Mouse (Mus musculus) MN1 (cell line): ENCODE measurements around the gene Ccdc92.
A peak's percentile ranks its signal among the peaks of the same experiment; 100 is the strongest.

Experiments used
- DNase-seq: peaks from one replicate; pipeline ENCODE4 v3.0.0-alpha.2; 2016; ENCODE audit warnings: low spot score

Gene Ccdc92

DNA sequence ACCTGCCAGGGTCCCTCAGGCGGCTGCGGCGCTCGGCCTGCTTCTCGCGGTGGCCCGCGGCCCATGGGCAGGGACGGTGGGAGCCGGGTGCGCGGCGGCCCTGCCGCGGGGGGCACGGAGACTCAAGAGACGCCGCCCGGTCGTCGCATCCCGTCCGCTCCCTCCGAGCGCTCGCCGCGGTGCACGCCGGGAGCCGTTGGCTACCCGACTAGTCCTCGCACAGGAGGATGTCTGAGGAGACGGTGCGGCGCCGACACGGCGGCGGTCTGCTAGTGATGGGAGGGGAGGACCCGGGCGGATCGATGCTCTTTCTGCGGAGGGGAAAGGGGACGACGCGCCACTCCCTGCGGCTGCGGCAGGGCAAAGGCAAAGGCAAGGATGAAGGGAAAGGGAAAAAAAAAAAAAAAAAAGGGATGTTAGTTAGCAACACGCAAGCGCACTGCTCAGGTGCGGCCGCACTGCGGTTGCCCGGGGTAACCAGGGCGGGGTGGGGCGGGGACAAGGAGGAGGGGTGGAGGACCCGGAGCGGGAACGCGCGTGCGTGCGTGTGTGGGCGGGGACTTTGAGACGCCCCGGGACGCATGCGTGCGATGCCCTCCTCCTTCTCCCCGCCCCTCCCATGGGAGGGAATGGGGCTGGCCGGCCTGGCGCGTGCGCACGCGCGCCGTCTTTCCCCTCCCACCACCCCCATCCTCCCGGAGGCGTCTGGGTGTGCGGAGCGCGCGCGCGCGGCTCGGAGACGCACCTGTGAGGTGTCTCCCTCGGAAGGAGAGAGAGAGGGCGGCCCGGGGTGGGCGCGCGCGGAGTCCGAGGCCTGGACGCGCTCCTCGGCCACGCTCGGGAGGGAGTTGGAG is at the start of gene Ccdc92, which contains the start of gene Zfp664:
Gene Ccdc92 (minus strand): TSS at position 412 of the 854 bp plus-strand sequence.
Gene Zfp664 (plus strand): TSS at position 679 of the 854 bp plus-strand sequence.
- DNase-seq: peak; percentile 98

DNA sequence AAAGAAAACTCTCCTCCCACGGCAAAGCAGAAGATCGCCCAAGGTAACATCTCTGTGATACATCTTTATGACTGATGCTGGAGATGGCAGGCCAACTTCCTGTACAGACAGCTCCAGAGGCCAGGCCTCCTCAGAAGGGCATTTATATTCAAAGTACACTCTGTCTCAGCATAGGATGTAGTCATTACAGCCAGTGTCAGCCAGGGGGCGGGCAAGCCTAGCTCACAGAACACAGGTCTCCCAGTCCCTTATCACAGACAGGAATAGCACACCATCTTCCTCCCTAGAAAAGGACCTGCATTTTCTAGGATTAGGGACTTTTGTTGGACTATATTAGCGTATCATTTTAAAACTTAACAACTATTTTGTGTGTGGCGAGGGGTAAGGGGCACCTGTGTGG is 46.6 kb upstream of the Ccdc92 start:
- peak; percentile 73 for DNase-seq

DNA sequence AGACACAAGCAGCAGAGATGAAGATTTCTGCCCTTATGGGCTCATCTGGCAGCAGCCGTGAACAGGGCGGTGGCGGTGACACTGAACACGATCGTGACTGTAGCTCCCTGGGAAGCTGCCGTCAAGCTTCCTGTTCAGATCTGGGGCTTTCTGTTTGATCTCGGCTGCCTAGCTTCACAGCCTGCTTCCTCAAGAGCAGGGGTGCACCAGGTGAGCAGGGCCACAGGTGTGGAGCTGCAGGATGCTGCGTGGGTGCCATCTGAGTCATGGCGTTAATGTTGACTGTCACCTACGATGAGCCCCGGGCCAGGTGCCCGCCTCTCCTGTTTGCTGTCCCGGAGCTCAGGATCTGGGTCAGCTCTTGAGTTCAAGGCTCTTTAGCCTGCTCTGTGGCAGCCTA is 44.7 kb upstream of the Ccdc92 start:
- DNase-seq: no peak

DNA sequence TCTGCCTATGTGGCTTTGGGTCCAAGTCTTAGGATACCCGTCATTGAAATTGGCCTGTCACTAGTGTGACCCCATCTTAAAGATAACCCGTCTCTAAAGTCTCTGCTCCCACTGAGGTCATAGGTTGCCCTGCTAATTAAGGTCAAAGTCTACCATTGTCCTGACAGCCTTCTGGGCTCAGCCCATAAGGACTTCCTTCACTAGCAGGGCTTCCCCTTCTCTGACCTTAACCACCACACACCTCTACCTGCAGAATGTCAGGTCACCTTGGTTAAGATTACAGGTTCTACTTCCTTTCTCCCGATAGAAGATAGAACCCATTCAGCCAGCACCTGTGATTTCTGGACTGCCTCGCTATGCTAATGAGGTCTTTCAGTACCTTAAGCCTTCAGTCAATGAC is 41.6 kb upstream of the Ccdc92 start:
- no peak for DNase-seq

DNA sequence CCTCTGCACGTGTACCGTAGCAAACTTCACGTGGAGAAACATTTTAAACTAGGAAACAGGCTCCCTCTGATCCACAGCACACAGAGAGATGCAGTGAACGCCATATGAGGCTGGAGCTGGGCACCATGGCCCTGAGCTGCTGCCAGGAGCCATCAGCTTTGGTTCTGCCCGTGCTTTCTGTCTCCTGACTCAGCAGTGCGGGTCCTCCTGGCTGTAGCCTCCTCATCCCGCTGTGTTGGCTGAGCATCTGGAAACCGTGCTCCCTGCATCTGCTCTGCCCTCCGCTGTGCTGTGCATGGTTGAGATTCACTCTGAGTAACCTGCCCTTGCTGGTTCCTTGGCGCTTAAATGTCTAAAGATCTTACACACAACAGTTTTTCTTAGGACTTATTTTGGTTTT is 40.0 kb upstream of the Ccdc92 start:
- DNase-seq: no peak

DNA sequence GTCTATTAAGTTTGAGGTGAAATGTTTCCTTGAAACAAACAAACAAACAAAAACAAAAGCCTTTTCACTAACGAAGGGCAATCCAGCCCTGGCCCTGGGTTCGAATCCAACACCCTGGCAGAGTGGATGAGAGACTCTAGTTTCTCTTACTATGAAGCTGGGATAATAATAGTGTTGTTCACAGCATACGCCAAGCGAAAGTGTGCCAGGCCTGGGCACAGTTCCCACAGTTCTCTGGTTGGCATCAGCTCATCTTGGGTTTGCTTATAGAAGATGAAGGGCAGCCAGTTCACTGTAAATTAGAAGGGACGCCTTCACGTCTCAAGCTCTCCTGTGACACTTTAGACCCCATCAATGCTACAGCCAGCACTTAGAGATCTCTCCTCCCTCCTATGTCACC is 39.5 kb upstream of the Ccdc92 start:
- no peak for DNase-seq

DNA sequence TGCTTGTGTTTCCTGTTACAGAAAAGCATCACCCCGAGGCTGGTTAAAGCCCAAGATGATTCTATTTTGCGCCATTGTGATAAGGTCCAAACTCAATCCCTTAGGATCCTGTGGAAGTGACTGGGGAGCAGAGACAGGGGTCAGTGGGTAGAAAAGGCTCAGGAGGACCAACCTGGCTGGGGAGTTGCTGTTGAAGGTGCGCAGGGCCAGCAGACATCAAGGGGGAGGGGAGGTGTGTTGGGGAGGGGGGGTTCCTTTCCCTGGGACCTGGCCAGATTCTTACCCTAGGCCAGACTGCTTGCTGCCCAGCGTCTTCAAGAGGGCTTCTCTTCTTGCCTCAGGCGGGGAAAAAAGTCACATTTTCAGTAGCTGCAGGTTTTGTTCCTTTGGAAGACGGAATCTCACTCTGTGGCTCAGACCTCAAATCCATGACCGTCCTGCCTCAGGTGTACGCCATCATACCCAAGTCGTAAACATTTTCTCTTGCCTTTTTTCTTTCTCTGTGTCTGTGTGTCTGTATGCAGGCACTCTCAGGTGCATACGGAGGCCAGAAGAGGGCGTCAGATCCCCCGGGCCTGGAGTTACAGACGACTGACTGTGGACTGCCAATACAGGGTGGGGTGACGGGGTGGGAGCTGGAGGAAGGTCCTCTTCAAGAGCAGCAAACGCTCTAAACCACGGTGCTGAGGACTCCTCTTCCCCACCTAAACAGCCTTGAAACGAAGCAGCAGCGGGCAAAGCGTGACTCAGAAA is 38.7 kb upstream of the Ccdc92 start:
- DNase-seq: no peak

DNA sequence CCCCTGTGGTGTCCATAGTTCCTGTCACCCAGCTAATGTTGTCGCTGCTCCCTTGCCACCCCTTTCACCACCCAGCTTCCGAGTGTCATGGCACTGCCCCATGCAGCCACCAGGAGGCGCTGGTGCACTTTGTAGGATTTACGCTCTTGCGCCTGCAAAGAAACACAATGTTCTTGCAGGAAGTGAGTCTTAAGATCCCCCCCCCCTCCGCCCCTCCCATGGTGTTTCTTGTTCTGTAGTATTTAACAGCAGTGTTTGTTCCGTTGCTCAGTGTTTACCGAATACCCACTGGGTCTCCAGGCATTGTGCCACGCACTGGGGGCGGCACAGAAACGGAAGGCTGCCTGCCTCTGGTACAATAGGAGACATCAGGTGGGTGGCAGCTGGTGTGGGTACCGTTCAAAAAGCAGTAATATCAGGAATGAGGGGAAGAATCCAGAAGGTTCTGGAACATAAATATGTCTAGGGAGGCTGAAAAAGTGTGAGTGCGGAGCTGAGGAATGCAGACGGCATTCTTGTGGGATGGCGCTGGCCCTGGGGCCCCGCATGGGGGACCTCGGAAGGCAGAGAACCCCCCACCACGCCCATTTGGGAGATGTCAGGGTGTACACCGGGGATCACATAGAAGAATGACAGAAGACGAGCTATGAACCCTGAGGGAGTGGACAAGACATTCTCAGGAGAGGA is 37.9 kb upstream of the Ccdc92 start:
- peak; percentile 76 for DNase-seq

DNA sequence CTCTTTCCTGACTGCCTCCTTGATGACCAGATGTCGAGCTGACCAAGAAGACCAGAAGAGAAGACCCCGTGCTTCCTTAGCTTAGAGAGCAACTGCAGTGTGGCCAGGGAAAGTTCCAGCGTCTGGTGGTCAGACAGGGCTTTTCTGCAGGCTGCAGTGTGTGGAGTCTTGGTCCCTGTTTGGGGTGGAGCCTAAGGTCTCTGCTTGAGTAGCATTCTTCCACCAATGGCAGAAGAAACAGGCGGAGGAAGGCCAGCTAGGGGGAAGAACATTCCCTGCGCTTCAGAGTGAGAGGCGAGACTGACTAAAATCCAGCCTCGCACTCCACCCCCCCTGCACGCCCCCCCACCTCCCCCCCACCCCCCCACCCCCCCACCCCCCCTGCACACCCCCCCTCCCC is 33.9 kb upstream of the Ccdc92 start:
- no peak for DNase-seq

DNA sequence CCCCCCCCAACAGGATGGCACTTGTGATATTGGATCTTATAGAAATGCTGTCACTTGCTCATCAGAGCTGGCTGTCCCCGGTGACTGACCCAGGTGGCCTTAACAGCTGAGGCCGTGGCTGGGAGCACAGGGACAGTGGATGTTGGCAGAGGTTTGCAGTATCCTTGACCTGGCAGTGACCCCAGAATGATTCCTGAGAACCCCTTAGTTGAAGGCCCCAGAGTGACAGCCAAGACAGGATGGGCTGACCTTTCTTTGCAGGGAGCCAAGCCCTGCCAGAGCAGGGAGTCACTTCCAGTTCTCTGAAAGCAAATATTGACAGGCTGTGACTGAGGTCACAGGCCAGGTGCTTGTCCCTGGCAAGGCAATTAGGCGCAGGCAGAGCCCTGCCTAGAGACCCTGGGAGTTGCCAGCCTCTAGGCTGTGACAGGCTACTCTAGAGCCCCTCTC is 29.7 kb upstream of the Ccdc92 start:
- DNase-seq: no peak

DNA sequence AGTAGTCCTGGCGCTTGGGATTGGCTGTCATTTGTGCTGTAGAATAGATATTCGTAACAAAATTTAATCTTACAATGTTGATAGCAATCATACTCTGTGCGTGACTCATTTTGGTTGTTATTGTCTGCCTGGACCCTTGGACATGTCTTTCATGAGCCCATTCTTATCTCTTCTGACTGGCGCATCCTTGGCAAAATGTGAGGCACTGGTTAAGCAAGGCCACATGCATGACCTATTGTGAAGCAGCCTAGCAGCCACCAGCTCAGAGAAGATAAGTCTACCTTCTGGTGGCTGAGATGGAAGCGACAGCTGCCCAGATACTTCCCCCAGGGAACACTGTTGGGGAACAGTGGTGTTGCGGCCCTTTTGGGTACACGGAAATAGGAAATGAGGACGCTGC is 26.4 kb upstream of the Ccdc92 start:
- DNase-seq: no peak

DNA sequence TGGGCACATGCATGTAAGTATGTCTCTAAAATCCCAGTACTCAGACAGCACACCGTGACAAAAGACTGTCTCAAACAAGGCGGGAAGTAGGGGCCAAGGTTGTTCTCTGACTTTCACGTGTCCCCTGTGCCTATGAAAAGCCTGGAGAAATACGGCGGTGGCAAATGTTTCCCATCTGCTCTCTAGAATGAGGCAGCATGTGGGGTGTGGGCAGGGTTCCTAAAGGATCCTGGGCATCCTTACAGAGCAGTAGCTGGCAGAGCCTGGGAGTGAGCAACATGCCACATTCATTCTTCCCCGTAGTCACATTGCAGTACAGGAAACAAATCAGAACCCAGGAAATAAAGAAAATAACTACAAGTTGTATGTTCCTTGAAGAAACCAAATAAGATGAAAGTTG is 21.7 kb upstream of the Ccdc92 start:
- DNase-seq: no peak

DNA sequence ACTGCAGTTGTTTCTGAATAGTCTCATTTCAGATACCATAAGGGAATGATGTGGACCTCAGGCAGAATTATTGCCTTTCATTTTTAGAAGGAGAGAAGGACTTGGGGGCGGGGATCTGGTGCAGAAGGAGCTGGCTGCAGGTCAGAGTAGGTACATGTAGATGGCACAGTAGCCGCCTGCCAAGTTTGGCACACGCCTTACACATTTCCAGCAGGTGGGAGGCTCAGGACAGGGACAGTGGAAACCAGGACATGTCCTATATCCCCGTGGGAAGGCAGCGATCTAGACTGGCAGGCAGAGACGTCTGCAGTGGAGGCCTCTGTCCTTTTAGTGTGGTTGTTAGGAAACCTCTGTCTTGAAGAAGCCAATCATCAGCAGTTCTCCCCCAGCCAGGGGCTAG is 17.6 kb upstream of the Ccdc92 start:
- DNase-seq: no peak

DNA sequence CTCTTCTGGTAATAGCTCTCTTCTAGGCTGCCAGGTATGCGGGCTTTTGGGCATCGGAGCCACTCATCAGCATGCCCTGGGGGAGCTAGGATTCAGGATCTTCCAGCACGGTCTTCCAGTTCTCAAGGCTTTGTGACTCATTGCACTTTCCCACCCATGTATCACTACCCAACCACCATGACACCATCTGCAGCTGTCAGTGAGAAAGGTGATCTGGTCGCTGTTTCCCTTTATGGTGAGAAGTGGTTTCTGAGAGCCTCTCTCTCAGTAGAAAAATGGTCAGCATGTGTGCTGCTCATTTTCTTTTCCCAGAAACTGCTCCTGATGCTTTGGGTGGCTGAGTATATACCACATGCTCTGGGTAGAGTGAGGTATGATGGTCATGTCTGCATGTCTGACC is 17.0 kb upstream of the Ccdc92 start:
- no peak for DNase-seq

DNA sequence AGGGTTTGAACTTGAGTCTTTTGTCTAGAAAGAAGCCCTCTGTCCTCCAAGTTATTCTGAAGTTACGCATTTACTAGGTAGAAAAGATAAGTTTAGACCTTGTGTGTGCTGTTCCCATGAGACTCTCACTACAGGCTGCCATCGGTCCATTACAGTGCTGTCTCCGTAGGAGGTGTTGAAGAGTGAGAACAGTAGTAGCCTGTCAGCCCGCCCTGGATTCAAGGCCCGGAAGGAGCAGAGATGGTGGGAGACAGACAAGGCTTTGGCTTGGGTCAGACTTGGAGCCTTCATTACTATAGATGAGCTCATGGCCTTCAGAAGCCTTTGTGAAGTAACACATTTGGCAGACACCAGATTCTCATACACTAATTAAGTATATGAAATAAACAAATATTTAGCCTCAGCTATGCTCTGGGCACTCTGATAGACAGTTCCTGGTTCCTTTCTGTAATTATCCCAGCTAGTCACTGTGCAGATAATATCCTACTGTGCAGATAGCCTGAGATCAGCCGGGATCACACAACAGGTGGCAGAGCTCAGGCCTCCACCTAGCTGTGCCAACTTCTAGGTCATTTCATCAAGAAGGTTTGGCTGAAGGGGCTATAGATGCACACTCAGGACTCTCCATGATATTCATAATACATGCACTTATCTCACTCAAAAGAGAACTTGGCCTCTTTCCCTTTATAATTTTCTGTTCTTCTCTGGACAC is 11.8 kb upstream of the Ccdc92 start:
- no peak for DNase-seq

DNA sequence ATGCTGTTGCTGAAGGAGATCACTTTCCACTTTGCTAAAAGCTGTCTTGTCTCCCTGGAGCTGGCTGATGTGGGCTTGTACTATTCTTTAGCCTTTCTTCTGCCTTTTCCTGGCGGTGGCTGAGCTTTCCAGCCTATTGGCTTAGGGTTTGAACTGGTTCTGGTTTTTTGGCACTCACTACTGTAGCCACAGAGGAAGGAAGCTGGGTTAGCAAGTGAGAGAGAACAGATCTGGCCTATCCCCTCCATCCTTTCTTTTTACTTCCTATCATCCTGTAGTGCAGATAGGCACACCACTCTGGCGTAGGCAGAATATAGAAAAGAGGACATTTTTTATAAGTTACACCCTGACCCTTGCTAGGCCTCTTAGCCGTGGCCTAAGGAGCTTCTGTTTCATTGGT is 10.9 kb upstream of the Ccdc92 start:
- no peak for DNase-seq

DNA sequence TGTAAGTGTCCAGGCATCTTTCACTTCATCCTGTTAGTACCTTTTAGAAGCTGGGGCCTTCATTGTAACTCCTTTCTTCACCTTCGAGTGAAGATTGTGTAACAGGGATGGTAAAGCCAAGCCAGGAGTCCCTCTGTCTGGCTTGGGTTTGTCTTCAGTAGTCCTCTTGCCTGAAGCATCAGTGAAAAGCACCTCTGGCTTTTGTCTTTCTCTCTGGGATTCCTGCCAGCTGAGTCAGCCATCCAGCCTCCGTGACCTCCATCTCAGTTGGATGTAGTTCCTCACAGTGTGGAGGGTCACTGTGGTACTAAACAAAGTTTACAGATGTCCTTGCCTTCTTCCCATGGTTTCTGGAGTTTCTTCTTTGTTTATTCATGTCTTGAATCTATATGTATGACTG is 9.8 kb upstream of the Ccdc92 start:
- peak; percentile 73 for DNase-seq

DNA sequence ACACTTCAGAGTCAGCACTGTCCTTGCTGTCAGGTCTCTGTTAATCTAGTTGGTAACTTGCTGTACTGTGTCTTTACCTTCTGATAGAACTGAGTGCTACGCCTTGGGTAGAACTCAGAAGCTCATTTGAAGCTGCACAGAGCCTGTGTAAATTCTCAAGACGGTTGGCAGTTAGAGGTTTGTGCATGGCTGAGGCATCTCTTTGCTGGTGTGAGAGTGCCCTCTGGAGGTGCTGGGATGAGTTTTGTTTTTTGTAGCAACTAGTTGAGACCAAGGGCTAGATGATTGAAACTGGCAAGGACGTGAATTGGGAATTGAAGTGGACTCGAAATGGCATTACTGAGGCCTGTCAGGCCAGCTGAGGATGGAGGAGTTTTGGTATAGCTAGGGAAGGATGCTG is 6.8 kb upstream of the Ccdc92 start:
- DNase-seq: peak; percentile 73

DNA sequence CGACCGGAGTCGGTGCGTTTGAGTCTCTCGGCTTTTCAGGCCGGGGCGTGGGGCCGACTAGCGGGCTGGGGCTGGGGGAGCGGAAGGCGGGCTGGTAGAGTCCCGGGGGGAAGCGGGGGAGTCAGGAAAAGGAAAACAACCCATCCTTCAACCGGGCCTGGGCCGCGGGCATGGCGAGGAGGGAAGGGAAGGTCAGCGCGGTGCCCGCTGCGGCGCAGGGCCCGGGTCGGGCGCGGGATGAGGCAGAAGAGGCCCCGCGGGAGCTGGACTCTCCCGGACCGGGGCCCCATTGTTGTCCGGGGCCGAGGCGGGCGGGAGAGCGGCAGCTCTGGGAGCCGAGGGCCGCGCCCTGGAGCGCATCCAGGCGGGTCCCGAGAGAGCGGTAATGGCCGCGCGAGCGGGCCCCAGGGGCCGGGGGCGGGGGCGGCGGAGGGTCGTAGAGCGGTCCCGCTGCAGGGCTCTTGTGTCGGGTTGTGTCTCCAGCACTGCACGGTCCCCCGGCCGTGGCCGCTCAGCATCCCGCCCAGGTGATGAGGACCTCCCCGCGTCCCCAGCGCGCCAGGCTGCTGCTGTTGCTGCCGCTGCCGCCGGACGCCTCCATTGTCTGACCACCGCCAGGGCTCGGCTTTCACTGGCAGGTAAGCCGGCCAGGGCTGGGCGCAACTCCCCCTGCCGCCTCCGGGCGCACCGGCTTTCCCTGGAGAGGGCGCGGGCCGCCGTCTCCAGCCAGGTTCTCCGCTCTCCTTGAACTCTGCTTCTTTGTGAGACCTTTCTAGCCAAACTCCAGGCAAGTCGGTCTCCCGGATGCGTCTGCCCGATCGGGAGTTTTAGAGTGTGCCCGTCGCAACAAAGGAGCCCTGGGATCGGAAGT is 882 bp upstream of the Ccdc92 start:
- DNase-seq: peak; percentile 61

DNA sequence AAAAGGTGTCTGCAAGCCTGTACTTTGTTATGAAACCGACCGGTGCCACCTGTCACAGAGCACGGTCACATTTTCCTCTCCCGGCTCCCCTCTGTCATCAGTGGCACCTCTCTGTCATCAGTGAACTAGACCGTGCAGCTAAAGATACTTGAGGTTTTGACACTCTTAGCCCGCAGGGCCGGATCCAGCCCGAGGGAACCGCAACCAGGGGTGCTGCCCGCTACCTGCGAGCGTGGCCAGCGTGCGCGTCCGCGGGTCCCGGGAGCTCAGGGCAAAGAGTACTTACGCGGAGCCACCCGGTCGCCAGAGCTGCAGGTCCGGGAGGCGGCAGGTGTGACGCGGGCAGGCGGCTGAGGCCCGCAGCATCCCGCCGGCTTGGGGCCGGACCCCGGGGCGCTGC is 761 bp downstream of the Ccdc92 start:
- peak; percentile 37 for DNase-seq

DNA sequence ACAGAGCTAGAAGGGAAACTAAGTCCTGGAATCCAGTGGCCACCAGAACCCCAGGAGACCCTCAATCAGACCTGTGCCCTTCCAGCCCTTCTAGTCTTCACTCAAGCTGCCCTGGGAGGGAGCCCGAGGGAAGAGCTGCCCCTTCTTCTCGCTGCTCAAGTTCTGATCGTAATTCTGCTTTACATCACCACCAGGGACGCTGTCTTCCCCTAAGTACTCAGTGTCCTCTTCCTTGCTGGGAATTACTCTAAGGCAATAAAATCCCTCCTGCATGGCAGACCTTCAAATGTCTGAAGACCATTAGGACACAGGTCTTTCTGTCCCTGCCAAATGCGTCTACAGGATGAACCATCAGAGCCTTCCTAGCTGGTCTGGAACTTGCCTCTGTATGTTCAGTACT is 2.2 kb downstream of the Ccdc92 start:
- peak; percentile 67 for DNase-seq
